In genomic region chr9:23060526-23060925, GRCm38 (mm10) we compare ENCODE assay signal across 17 mouse cellular contexts.
DNase-seq lines count a peak whose midpoint lies in the region; ATAC-seq and TF ChIP-seq lines count a peak whose summit lies in the region.
"Had no signal": no experiment of that assay in that cellular context is flagged by ENCODE, and none has a peak within 500 bp of the region (broad histone marks: within the 10 kb centered on the region; RNA-seq: fewer than 3 reads in every experiment).

No protein-coding gene starts in this region.

- no peak overlapping the region for H3K9ac ChIP-seq in kidney, embryonic 15.5 days
- no peak overlapping the region for H3K9ac ChIP-seq in midbrain, embryonic 14.5 days (replicated peaks; ENCODE audit: low read length)
- no peak overlapping the region for H3K9ac ChIP-seq in midbrain, postnatal 0 days (replicated peaks; ENCODE audit: low read length, poor library complexity, severe bottlenecking)
- H3K9ac ChIP-seq in embryonic facial prominence, embryonic 12.5 days: no peak overlapping the region
- H3K9ac ChIP-seq: limb, embryonic 15.5 days had no signal

- H3K9me3 ChIP-seq in kidney, embryonic 15.5 days (replicated peaks): no peaks in the 10 kb centered on the region
- no peaks in the 10 kb centered on the region for H3K9me3 ChIP-seq in midbrain, embryonic 14.5 days (ENCODE audit: control insufficient read depth, low read length)
- H3K9me3 ChIP-seq in midbrain, postnatal 0 days (ENCODE audit: low read length): no peaks in the 10 kb centered on the region
- no peaks in the 10 kb centered on the region; the same call in 1 of the 2 replicates for H3K9me3 ChIP-seq in embryonic facial prominence, embryonic 12.5 days
- H3K9me3 ChIP-seq: G1E; limb, embryonic 15.5 days had no signal

- no peak overlapping the region for H3K4me2 ChIP-seq in kidney, embryonic 15.5 days
- no peak overlapping the region for H3K4me2 ChIP-seq in midbrain, embryonic 14.5 days (ENCODE audit: low read length)
- H3K4me2 ChIP-seq in midbrain, postnatal 0 days (ENCODE audit: low read depth, low read length, poor library complexity, severe bottlenecking): no peak overlapping the region
- no peak overlapping the region for H3K4me2 ChIP-seq in embryonic facial prominence, embryonic 12.5 days (replicated peaks)
- H3K4me2 ChIP-seq: limb, embryonic 15.5 days had no signal

- TF ChIP-seq CTCF in midbrain, postnatal 0 days (IDR thresholded peaks at IDR 0.05): no peak

- H3K36me3 ChIP-seq in kidney, embryonic 15.5 days: no peaks in the 10 kb centered on the region
- no peaks in the 10 kb centered on the region for H3K36me3 ChIP-seq in midbrain, embryonic 14.5 days (ENCODE audit: control insufficient read depth, insufficient read depth, low read length)
- no peaks in the 10 kb centered on the region for H3K36me3 ChIP-seq in midbrain, postnatal 0 days (ENCODE audit: insufficient read depth, low read length)
- H3K36me3 ChIP-seq in embryonic facial prominence, embryonic 12.5 days: no peaks in the 10 kb centered on the region
- H3K36me3 ChIP-seq: G1E; limb, embryonic 15.5 days had no signal

- peak; percentile 69 for DNase-seq in heart, adult 11 months
- no peak for DNase-seq in heart, adult 8-10 months (ENCODE audit: low spot score)
- no peak for DNase-seq in kidney, postnatal 36 days
- no peak for DNase-seq in midbrain, embryonic 14.5 days
- DNase-seq in midbrain, postnatal 0 days (ENCODE audit: low spot score): no peak
- DNase-seq in ovary, postnatal 14 days (ENCODE audit: low spot score): no peak
- DNase-seq: adrenal gland, postnatal 25 days; B cell, adult 2 months; gastrocnemius, postnatal 14 days; lung, postnatal 14 days; thymus, adult 2 months had no signal

- no peaks in the 10 kb centered on the region for H3K27me3 ChIP-seq in kidney, embryonic 15.5 days
- no peaks in the 10 kb centered on the region for H3K27me3 ChIP-seq in midbrain, embryonic 14.5 days (ENCODE audit: control insufficient read depth, insufficient read depth, low read length)
- H3K27me3 ChIP-seq in midbrain, postnatal 0 days (ENCODE audit: insufficient read depth, low read length): no peaks in the 10 kb centered on the region
- no peaks in the 10 kb centered on the region for H3K27me3 ChIP-seq in embryonic facial prominence, embryonic 12.5 days
- H3K27me3 ChIP-seq: limb, embryonic 15.5 days had no signal

- H3K4me1 ChIP-seq in kidney, embryonic 15.5 days: peaks cover 34% of the 10 kb centered on the region
- H3K4me1 ChIP-seq in midbrain, embryonic 14.5 days (ENCODE audit: control insufficient read depth, insufficient read depth, low read length): peaks cover 28% of the 10 kb centered on the region
- peaks cover 2% of the 10 kb centered on the region; the same call in 1 of the 2 replicates for H3K4me1 ChIP-seq in midbrain, postnatal 0 days (ENCODE audit: insufficient read depth, low read length)
- H3K4me1 ChIP-seq in embryonic facial prominence, embryonic 12.5 days: peaks cover 25% of the 10 kb centered on the region

- H3K27ac ChIP-seq in kidney, embryonic 15.5 days: peak overlapping the region; percentile 50; the same call in 1 of the 2 replicates
- 0 out of 2 replicates have a peak overlapping the region, but pooled peaks have one; percentile 0 for H3K27ac ChIP-seq in midbrain, embryonic 14.5 days (replicated peaks; ENCODE audit: low read depth, low read length)
- no peak overlapping the region for H3K27ac ChIP-seq in midbrain, postnatal 0 days (ENCODE audit: low read depth, low read length)
- H3K27ac ChIP-seq in embryonic facial prominence, embryonic 12.5 days: peak overlapping the region; percentile 63; the same call in 1 of the 2 replicates
- H3K27ac ChIP-seq: limb, embryonic 15.5 days had no signal

- no peak overlapping the region for H3K4me3 ChIP-seq in kidney, embryonic 15.5 days (replicated peaks)
- no peak overlapping the region for H3K4me3 ChIP-seq in midbrain, embryonic 14.5 days (replicated peaks; ENCODE audit: low read depth, low read length)
- no peak overlapping the region for H3K4me3 ChIP-seq in midbrain, postnatal 0 days (ENCODE audit: low read depth, low read length)
- no peak overlapping the region for H3K4me3 ChIP-seq in embryonic facial prominence, embryonic 12.5 days
- H3K4me3 ChIP-seq: limb, embryonic 15.5 days; myocyte had no signal

- no peak for ATAC-seq in kidney, embryonic 15.5 days (replicated peaks; ENCODE audit: low FRiP score)
- ATAC-seq in midbrain, embryonic 14.5 days (ENCODE audit: low FRiP score, low TSS enrichment): no peak
- ATAC-seq in midbrain, postnatal 0 days (ENCODE audit: low FRiP score): no peak
- ATAC-seq in embryonic facial prominence, embryonic 12.5 days (ENCODE audit: insufficient number of reproducible peaks, insufficient read depth, low FRiP score, low TSS enrichment): no peak
- ATAC-seq: inflammation-experienced regulatory T-cells, adult 6 months had no signal
